Mouse (Mus musculus) myocyte (in vitro differentiated cells): ENCODE measurements around the gene Tspan18. TPM values are rescaled to one million over a fixed set of nuclear protein-coding genes. Genes with fewer than 3 reads are reported as not detected.

Source experiments
- H3K27me3 ChIP-seq: one replicate; pipeline ENCODE4 v1.6.1; 2011; ENCODE audit not compliant: control insufficient read depth, insufficient read depth, insufficient read length
- H3K36me3 ChIP-seq: one replicate; pipeline ENCODE4 v1.6.1; 2011; ENCODE audit not compliant: control insufficient read depth, insufficient read depth
- H3K4me2 ChIP-seq: one replicate; pipeline ENCODE4 v1.6.1; 2011; ENCODE audit warnings: low read depth, control low read depth
- H3K4me3 ChIP-seq: one replicate; pipeline ENCODE4 v1.5.1; 2011; ENCODE audit warnings: mild to moderate bottlenecking, control low read depth, moderate library complexity
- H3K79me2 ChIP-seq: one replicate; pipeline ENCODE4 v1.6.1; 2011; ENCODE audit not compliant: control insufficient read depth, insufficient read depth
- H3ac ChIP-seq: one replicate; pipeline ENCODE4 v1.6.1; 2011; ENCODE audit not compliant: control insufficient read depth, insufficient read length
- CEBPB ChIP-seq: IDR thresholded peaks from 2 replicates; pipeline ENCODE4 v1.6.1; 2011; ENCODE audit warnings: mild to moderate bottlenecking, moderate library complexity; ENCODE audit not compliant: poor library complexity, insufficient read depth, severe bottlenecking
- E2F4 ChIP-seq: IDR thresholded peaks from one replicate; pipeline ENCODE4 v1.6.1; 2011; ENCODE audit warnings: mild to moderate bottlenecking, control low read depth, moderate library complexity; ENCODE audit not compliant: insufficient read depth
- MAX ChIP-seq: IDR thresholded peaks from one replicate; pipeline ENCODE4 v1.6.1; 2011; ENCODE audit warnings: low read depth, mild to moderate bottlenecking, control low read depth
- MYOD1 ChIP-seq, 3 experiments: IDR thresholded peaks; one replicate each; pipeline ENCODE4 v1.6.1; 2011; ENCODE audit warnings: control low read depth in 2 of 3, low read depth in 2 of 3, mild to moderate bottlenecking in 2 of 3, moderate library complexity in 1 of 3; ENCODE audit not compliant: insufficient read length in 2 of 3, control insufficient read depth in 1 of 3
- MYOG ChIP-seq, 3 experiments: IDR thresholded peaks; one replicate each; pipeline ENCODE4 v1.6.1; 2011; ENCODE audit warnings: control low read depth in 2 of 3, low read depth in 2 of 3, mild to moderate bottlenecking in 2 of 3; ENCODE audit not compliant: insufficient read length in 2 of 3, control insufficient read depth in 1 of 3, insufficient read depth in 1 of 3
- POLR2A ChIP-seq: IDR thresholded peaks from one replicate; pipeline ENCODE4 v1.6.1; 2011; ENCODE audit warnings: low read depth, mild to moderate bottlenecking, control low read depth, moderate library complexity; ENCODE audit not compliant: insufficient read length
- POLR2AphosphoS2 ChIP-seq: IDR thresholded peaks from one replicate; pipeline ENCODE4 v1.6.1; 2011; ENCODE audit warnings: low read depth, control low read depth; ENCODE audit not compliant: insufficient read length
- REST ChIP-seq: IDR thresholded peaks from one replicate; pipeline ENCODE4 v1.6.1; 2011; ENCODE audit warnings: mild to moderate bottlenecking, control low read depth, moderate library complexity; ENCODE audit not compliant: insufficient read depth, insufficient read length
- SRF ChIP-seq: IDR thresholded peaks from one replicate; pipeline ENCODE4 v1.6.1; 2011; ENCODE audit warnings: low read depth; ENCODE audit not compliant: control insufficient read depth, insufficient read length
- TCF12 ChIP-seq: IDR thresholded peaks from one replicate; pipeline ENCODE4 v1.6.1; 2011; ENCODE audit warnings: mild to moderate bottlenecking, control low read depth; ENCODE audit not compliant: poor library complexity, insufficient read depth, severe bottlenecking
- TCF3 ChIP-seq: IDR thresholded peaks from one replicate; pipeline ENCODE4 v1.6.1; 2011; ENCODE audit warnings: low read depth, control low read depth; ENCODE audit not compliant: insufficient read length
- USF1 ChIP-seq: IDR thresholded peaks from one replicate; pipeline ENCODE4 v1.6.1; 2011; ENCODE audit warnings: low read depth, mild to moderate bottlenecking, control low read depth, moderate library complexity
- polyA plus RNA-seq: library from polyadenylated mRNA; unstranded; fragments of >200 nt; fragmentation: generic; extraction: Trizol; gene quantifications from one replicate; pipeline ENCODE4 v1.2.1, GENCODE M21; 2012; ENCODE audit warnings: missing spikeins

Gene Tspan18
- polyA plus RNA-seq, 1 experiment: 0.02 TPM

GRCm38 (mm10) chr2:93188020-93188760 lies 146.1 kb downstream of the Tspan18 start:
- Histone ChIP-seq H3K36me3 (no peaks in the 10 kb centered on the region), H3K4me2 (peak overlapping the region; percentile 84), H3K27me3 (peaks cover 34% of the 10 kb centered on the region), H3ac (peak overlapping the region; percentile 12), H3K4me3 (peak overlapping the region; percentile 14), H3K79me2 (no peaks in the 10 kb centered on the region)
- TF ChIP-seq MAX (no peak), POLR2AphosphoS2 (no peak), USF1 (no peak), REST (no peak), TCF12 (no peak), E2F4 (no peak), POLR2A (no peak), CEBPB (no peak), SRF (no peak), MYOD1 (IDR thresholded peaks at IDR 0.05; ENCODE audit: control insufficient read depth in 1 of 3, insufficient read length in 2 of 3, low read depth in 2 of 3) (no peak), TCF3 (no peak), MYOG (IDR thresholded peaks at IDR 0.05; ENCODE audit: control insufficient read depth in 1 of 3, insufficient read depth in 1 of 3, insufficient read length in 2 of 3, low read depth in 2 of 3) (no peak)

- H3K4me2 ChIP-seq: peak within 1 kb of the TSS; percentile 84
- H3K36me3 ChIP-seq: no peaks in the 10 kb centered on the region
- H3K27me3 ChIP-seq: peaks cover 39% of the 10 kb centered on the region
- peak within 1 kb of the TSS; percentile 14 for H3K4me3 ChIP-seq
- TF ChIP-seq CEBPB: no peak
- TF ChIP-seq POLR2A: peak; percentile 25
- TF ChIP-seq USF1: no peak
- TF ChIP-seq REST: no peak
- no peak for TF ChIP-seq E2F4
- no peak for TF ChIP-seq MYOD1 (IDR thresholded peaks at IDR 0.05; ENCODE audit: control insufficient read depth in 1 of 3, insufficient read length in 2 of 3, low read depth in 2 of 3)
- TF ChIP-seq TCF3: no peak
- no peak for TF ChIP-seq SRF
- TF ChIP-seq MAX: no peak
- peak within 1 kb of the TSS; percentile 12 for H3ac ChIP-seq
- H3K79me2 ChIP-seq: no peaks in the 10 kb centered on the region
These were observed 146.8 kb downstream of the Tspan18 start, which contains the start of gene Trp53i11 for GRCm38 (mm10) chr2:93187323-93187996. Gene Trp53i11, plus strand, starts transcription at chr2:93187548.

DNA sequence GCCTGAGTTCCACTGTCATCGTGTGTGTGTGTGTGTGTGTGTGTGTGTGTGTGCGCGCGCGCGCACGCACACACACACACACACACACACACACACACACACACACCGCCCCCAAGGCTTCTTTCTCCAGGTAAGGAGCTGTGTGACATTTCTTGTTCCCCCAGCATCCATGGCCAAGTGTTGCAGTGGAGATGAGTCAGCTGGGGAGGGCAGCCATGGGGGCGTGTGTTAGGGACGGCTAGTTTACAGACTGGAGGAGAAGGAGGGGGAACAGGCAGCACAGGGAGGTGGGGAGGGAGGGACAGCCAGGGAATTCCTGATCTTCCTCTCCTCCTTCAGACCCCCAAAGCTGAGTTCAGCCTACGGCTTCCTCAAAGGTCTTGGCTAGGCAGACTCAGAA lies 151.4 kb downstream of the Tspan18 start:
- H3K4me2 ChIP-seq: no peak overlapping the region
- no peaks in the 10 kb centered on the region for H3K36me3 ChIP-seq
- H3K4me3 ChIP-seq: no peak overlapping the region
- no peaks in the 10 kb centered on the region for H3K79me2 ChIP-seq
- TF ChIP-seq MAX (no peak), TCF3 (no peak), MYOD1 (IDR thresholded peaks at IDR 0.05; ENCODE audit: control insufficient read depth in 1 of 3, insufficient read length in 2 of 3, low read depth in 2 of 3) (no peak), USF1 (no peak), REST (no peak), MYOG (IDR thresholded peaks at IDR 0.05; ENCODE audit: control insufficient read depth in 1 of 3, insufficient read depth in 1 of 3, insufficient read length in 2 of 3, low read depth in 2 of 3) (no peak)
- no peak overlapping the region for H3ac ChIP-seq
- H3K27me3 ChIP-seq: peaks cover 55% of the 10 kb centered on the region

DNA sequence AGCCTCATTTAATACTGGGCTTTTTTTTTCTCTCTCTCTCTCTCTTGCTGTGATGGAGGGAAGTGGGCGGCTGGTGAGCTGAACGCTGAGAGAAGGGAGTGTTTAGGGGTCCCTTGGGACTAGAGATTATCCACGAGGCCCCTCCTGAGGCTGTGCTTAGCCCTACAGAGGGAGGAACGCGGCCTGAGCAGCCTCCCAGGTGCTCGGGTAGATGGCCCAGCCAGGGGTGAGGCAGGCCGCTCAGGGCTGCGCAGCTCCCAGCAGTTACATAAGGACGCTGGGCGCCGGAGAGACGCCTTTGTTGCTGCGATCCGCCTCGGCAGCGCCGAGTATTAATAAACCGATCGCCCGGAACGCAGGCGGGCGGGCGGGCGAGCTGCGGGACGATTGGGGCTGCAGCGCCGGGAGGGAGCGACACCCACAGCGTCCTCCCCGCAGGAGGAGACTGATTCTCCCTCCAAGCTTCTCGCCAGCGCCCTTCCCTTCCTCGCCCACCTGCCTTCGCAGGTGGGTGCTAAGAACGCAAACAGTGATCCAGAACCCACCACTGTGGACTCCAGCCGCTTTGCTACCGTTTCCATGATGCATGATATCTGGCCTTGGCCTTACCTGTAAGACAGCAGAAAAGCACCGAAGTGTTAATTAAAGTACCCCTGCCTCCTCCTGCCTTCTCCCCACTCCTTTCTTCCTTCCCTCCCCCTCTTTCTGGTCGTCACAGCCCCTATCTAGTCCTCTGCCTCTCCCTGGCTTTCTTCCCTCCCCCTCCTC lies 154.0 kb downstream of the Tspan18 start:
- no peak for TF ChIP-seq CEBPB
- TF ChIP-seq SRF: no peak
- no peak for TF ChIP-seq USF1
- no peak for TF ChIP-seq E2F4
- TF ChIP-seq MYOG (IDR thresholded peaks at IDR 0.05; ENCODE audit: control insufficient read depth in 1 of 3, insufficient read depth in 1 of 3, insufficient read length in 2 of 3, low read depth in 2 of 3): no peak
- TF ChIP-seq MYOD1 (IDR thresholded peaks at IDR 0.05; ENCODE audit: control insufficient read depth in 1 of 3, insufficient read length in 2 of 3, low read depth in 2 of 3): no peak
- TF ChIP-seq REST: no peak
- TF ChIP-seq POLR2A: no peak
- no peak for TF ChIP-seq POLR2AphosphoS2
- TF ChIP-seq TCF12: no peak
- TF ChIP-seq TCF3: no peak
- TF ChIP-seq MAX: no peak
- peaks cover 40% of the 10 kb centered on the region for H3K27me3 ChIP-seq
- no peak overlapping the region for H3K4me3 ChIP-seq
- H3K36me3 ChIP-seq: no peaks in the 10 kb centered on the region
- H3ac ChIP-seq: no peak overlapping the region
- no peak overlapping the region for H3K4me2 ChIP-seq
- no peaks in the 10 kb centered on the region for H3K79me2 ChIP-seq
